ENCODE assay signal across 9 mouse cellular contexts in the genomic region with DNA sequence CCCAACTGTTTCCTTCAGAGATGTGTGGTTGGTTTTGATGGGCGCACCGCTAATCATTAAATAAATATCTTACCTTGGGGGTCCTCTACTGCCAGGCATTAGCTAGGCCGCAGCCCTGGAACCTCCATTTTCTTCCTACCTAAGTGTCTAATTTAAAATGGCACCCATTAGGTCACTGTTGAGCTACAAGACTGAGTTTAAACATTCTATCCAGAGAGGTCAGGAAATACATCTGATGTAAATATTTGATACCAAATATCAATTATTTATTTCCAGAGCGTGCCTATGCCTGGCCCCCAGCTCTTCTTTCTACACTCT. TPM values are rescaled to one million over a fixed set of nuclear protein-coding genes. Genes with fewer than 3 reads are reported as not detected.
DNase-seq lines count a peak whose midpoint lies in the region; ATAC-seq and TF ChIP-seq lines count a peak whose summit lies in the region.
"Had no signal": no experiment of that assay in that cellular context is flagged by ENCODE, and none has a peak within 500 bp of the region (broad histone marks: within the 10 kb centered on the region; RNA-seq: fewer than 3 reads in every experiment).

No protein-coding gene starts in this region.

- no peak for TF ChIP-seq CTCF in thymus, adult 2 months (IDR thresholded peaks at IDR 0.05; ENCODE audit: borderline replicate concordance, control insufficient read depth, extremely low read depth, insufficient read depth, low read length, poor library complexity)
- no peak for TF ChIP-seq CTCF in liver, embryonic 14.5 days (IDR thresholded peaks at IDR 0.05; ENCODE audit: low read depth)

- DNase-seq in heart, embryonic 10.5 days (ENCODE audit: low spot score): no peak
- DNase-seq in heart, postnatal 14 days: no peak
- no peak for DNase-seq in thymus, adult 2 months
- no peak for DNase-seq in thymus, postnatal 36 days
- no peak for DNase-seq in liver, embryonic 14.5 days (ENCODE audit: low read depth in 3 of 3, low spot score in 3 of 3)
- DNase-seq in spleen, postnatal 36 days (ENCODE audit: low spot score in 2 of 2): no peak
- no peak for DNase-seq in kidney, postnatal 10 days
- DNase-seq in thymus, postnatal 10 days (ENCODE audit: low spot score in 2 of 2): no peak

- TF ChIP-seq EP300 in liver, embryonic 14.5 days (IDR thresholded peaks at IDR 0.05; ENCODE audit: low read depth): no peak

- no peaks in the 10 kb centered on the region for H3K27me3 ChIP-seq in heart, embryonic 10.5 days (ENCODE audit: insufficient read depth, poor library complexity, severe bottlenecking)
- no peaks in the 10 kb centered on the region for H3K27me3 ChIP-seq in thymus, adult 2 months (ENCODE audit: control insufficient read depth, insufficient read depth, low read length)
- no peaks in the 10 kb centered on the region for H3K27me3 ChIP-seq in liver, embryonic 14.5 days (ENCODE audit: control insufficient read depth, insufficient read depth, low read length)

- 0 out of 2 replicates have a peak, but pooled peaks cover 2% of the 10 kb centered on the region for H3K4me1 ChIP-seq in heart, embryonic 10.5 days
- H3K4me1 ChIP-seq in thymus, adult 2 months (replicated peaks; ENCODE audit: control insufficient read depth, insufficient read depth, low read length): no peaks in the 10 kb centered on the region; the same call in 1 of the 2 replicates
- H3K4me1 ChIP-seq in liver, embryonic 14.5 days (replicated peaks; ENCODE audit: control insufficient read depth in 2 of 2, insufficient read depth in 2 of 2, low read length in 1 of 2): peaks cover 2 to 4% of the 10 kb centered on the region in 2 experiments; a peak in 3 of 4 replicates

- no peaks in the 10 kb centered on the region for H3K9me3 ChIP-seq in heart, embryonic 10.5 days
- H3K9me3 ChIP-seq in liver, embryonic 14.5 days (ENCODE audit: control insufficient read depth, low read length): no peaks in the 10 kb centered on the region

- H3K36me3 ChIP-seq in heart, embryonic 10.5 days: no peaks in the 10 kb centered on the region
- H3K36me3 ChIP-seq in thymus, adult 2 months (ENCODE audit: control insufficient read depth, insufficient read depth, low read length): no peaks in the 10 kb centered on the region
- no peaks in the 10 kb centered on the region for H3K36me3 ChIP-seq in liver, embryonic 14.5 days (replicated peaks; ENCODE audit: control insufficient read depth, insufficient read depth, low read depth)

- no peak for TF ChIP-seq POLR2A in thymus, adult 2 months (IDR thresholded peaks at IDR 0.05; ENCODE audit: control insufficient read depth, extremely low read depth, insufficient read depth, low read length, poor library complexity)

- peak overlapping the region; percentile 87 for H3K4me3 ChIP-seq in heart, embryonic 10.5 days
- H3K4me3 ChIP-seq in thymus, adult 2 months (ENCODE audit: control insufficient read depth, insufficient read depth, low read length): peak overlapping the region; percentile 66
- peak overlapping the region; percentile 50 to 54; a peak in 3 of 4 replicates for H3K4me3 ChIP-seq in liver, embryonic 14.5 days (ENCODE audit: insufficient read depth in 1 of 2, low read depth in 2 of 2, low read length in 2 of 2)

- WGBS in heart, embryonic 10.5 days: 31% methylated on average over 4 of the region's 4 CpGs
- 89% methylated on average over 4 of the region's 4 CpGs for WGBS in thymus, adult 2 months
- 59% methylated on average over 4 of the region's 4 CpGs for WGBS in liver, embryonic 14.5 days (ENCODE audit: insufficient replicate concordance)

- peak overlapping the region; percentile 94 for H3K27ac ChIP-seq in heart, embryonic 10.5 days
- H3K27ac ChIP-seq in thymus, adult 2 months (ENCODE audit: control insufficient read depth, insufficient read depth, low read length): no peak overlapping the region
- no peak overlapping the region for H3K27ac ChIP-seq in liver, embryonic 14.5 days

- intact Hi-C loops in heart, postnatal 14 days (cut with DNase I): no loop called here

- H3K9ac ChIP-seq in liver, embryonic 14.5 days (replicated peaks): peak overlapping the region; percentile 43

- no peak for ATAC-seq in liver, embryonic 14.5 days (ENCODE audit: insufficient read depth)

- H3K4me2 ChIP-seq in liver, embryonic 14.5 days (ENCODE audit: low read depth): peak overlapping the region; percentile 74

RNA-seq across cellular contexts. Expression of a gene that starts 0.2 kb away (rescaled TPM):
- polyA plus RNA-seq in heart, embryonic 10.5 days (2016; fragmentation: Nextera tagmentation; extraction: Ambion mirVana): 1.4 TPM in 2 replicates
- total RNA-seq in heart, postnatal 14 days (2021): not detected
- polyA plus RNA-seq in thymus, adult 2 months (2012; rRNA removed): 0.10 and 0.49 TPM in 2 replicates
- 0.02 and 0.06 TPM in 2 replicates for polyA plus RNA-seq in liver, embryonic 14.5 days (2012; rRNA removed)
- 0.09 TPM in 1 of 2 replicates, not detected in the other for polyA plus RNA-seq in liver, embryonic 14.5 days (2014; fragmentation: Nextera tagmentation; extraction: Ambion mirVana)
- total RNA-seq: liver, adult 2 months had no signal
- polyA plus RNA-seq: liver, adult 2 months had no signal

RNA-seq across cellular contexts. Expression of a gene that starts 37.8 kb away (rescaled TPM):
- polyA plus RNA-seq in heart, embryonic 10.5 days (2016; fragmentation: Nextera tagmentation; extraction: Ambion mirVana): 40.8 and 46.6 TPM in 2 replicates
- 1 to 10 TPM; 1.6 to 2.0 TPM for total RNA-seq in heart, postnatal 14 days (2021)
- polyA plus RNA-seq in thymus, adult 2 months (2012; rRNA removed): 26.8 and 32.1 TPM in 2 replicates
- polyA plus RNA-seq in liver, embryonic 14.5 days (2012; rRNA removed): 12.5 and 15.6 TPM in 2 replicates
- 16.2 and 18.2 TPM in 2 replicates for polyA plus RNA-seq in liver, embryonic 14.5 days (2014; fragmentation: Nextera tagmentation; extraction: Ambion mirVana)
